Mouse (Mus musculus) midbrain, embryonic 14.5 days (tissue): ENCODE measurements at regions not wholly inside any gene's neighbourhood (a gene's known extent, or its start where the extent isn't known, plus 50 kb on each side); places are given as distances from the start of the nearest gene placed in this dataset.

Experiments
- ATAC-seq: fragments of 200-750 bp; cut with Nextera tagmentation; 2 replicates; pipeline ENCODE4 v1.8.0; 2017; ENCODE audit warnings: moderate number of reproducible peaks, moderate library complexity; ENCODE audit not compliant: low FRiP score, low TSS enrichment
- DNase-seq: peaks from one replicate; pipeline ENCODE4 v3.0.0-alpha.2; 2015
- H3K27ac ChIP-seq: fragments of 300-500 bp; sonication (generic); replicated peaks from 2 replicates; pipeline ENCODE4 v1.5.1; 2014; ENCODE audit warnings: mild to moderate bottlenecking, low read depth, low read length, moderate library complexity
- H3K27me3 ChIP-seq: fragments of 300-500 bp; sonication (generic); 2 replicates; pipeline ENCODE4 v1.6.1; 2014; ENCODE audit warnings: low read length, control low read depth, mixed read lengths; ENCODE audit not compliant: control insufficient read depth, insufficient read depth
- H3K36me3 ChIP-seq: fragments of 300-500 bp; sonication (generic); 2 replicates; pipeline ENCODE4 v1.6.1; 2014; ENCODE audit warnings: low read length, control low read depth; ENCODE audit not compliant: control insufficient read depth, insufficient read depth
- H3K4me1 ChIP-seq: fragments of 300-500 bp; sonication (generic); 2 replicates; pipeline ENCODE4 v1.6.1; 2014; ENCODE audit warnings: mild to moderate bottlenecking, antibody characterized with exemption, low read length, control low read depth; ENCODE audit not compliant: control insufficient read depth, insufficient read depth
- H3K4me2 ChIP-seq: fragments of 300-500 bp; sonication (generic); 2 replicates; pipeline ENCODE4 v1.6.1; 2014; ENCODE audit warnings: mild to moderate bottlenecking, low read length, moderate library complexity
- H3K4me3 ChIP-seq: fragments of 300-500 bp; sonication (generic); replicated peaks from 2 replicates; pipeline ENCODE4 v1.5.1; 2014; ENCODE audit warnings: low read depth, low read length
- H3K9ac ChIP-seq: fragments of 300-500 bp; sonication (generic); replicated peaks from 2 replicates; pipeline ENCODE4 v1.6.1; 2014; ENCODE audit warnings: mild to moderate bottlenecking, low read length, moderate library complexity
- H3K9me3 ChIP-seq: fragments of 300-500 bp; sonication (generic); 2 replicates; pipeline ENCODE4 v1.6.1; 2016; ENCODE audit warnings: low read length, control low read depth, mixed read lengths; ENCODE audit not compliant: control insufficient read depth
- WGBS: fragments of 180-500 bp; shearing (Covaris S2); extraction: QIAGEN DNeasy Blood & Tissue Kit; methylation state at CpG from one replicate; pipeline ENCODE4 v1.1.7; 2014; 5-methylcytosine and 5-hydroxymethylcytosine counted together

DNA sequence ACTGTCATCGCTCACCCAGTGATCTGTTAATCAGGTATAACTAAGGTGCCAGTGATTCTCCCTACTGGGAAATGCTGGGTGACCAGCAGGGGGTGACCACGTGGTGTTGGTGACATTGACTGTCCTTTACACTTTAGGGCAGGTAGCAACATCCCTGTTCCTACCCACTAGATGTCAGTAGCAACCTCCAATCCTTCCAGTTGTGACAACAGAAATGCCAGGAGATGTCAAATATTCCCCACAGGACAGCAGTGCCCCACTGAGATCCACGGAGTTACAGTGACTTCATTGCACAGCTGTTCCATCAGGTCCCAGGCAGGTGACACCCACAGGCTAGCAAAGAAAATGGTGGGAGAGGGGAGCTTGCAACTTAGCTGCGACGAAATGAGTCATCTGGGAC lies 176.0 kb downstream of the 1810013L24Rik start:
- Histone ChIP-seq H3K4me3 (no peak overlapping the region), H3K9me3 (no peaks in the 10 kb centered on the region), H3K4me2 (no peak overlapping the region), H3K9ac (no peak overlapping the region), H3K27ac (no peak overlapping the region), H3K4me1 (no peaks in the 10 kb centered on the region), H3K27me3 (no peaks in the 10 kb centered on the region), H3K36me3 (no peaks in the 10 kb centered on the region)
- ATAC-seq (no peak), DNase-seq (peak; percentile 52)
- WGBS: 41% methylated on average over 5 of the region's 5 CpGs

- H3K36me3 ChIP-seq: no peaks in the 10 kb centered on the region
- H3K4me3 ChIP-seq: no peak overlapping the region
- no peak overlapping the region for H3K27ac ChIP-seq
- ATAC-seq (peak; percentile 76), DNase-seq (peak; percentile 95)
- H3K4me2 ChIP-seq: no peak overlapping the region
- 20% methylated on average over 19 of the region's 19 CpGs for WGBS
- H3K27me3 ChIP-seq: no peaks in the 10 kb centered on the region
- no peaks in the 10 kb centered on the region for H3K9me3 ChIP-seq
- H3K4me1 ChIP-seq: no peaks in the 10 kb centered on the region
- no peak overlapping the region for H3K9ac ChIP-seq
These were observed 179.6 kb downstream of the 1810013L24Rik start for GRCm38 (mm10) chr16:9009361-9010083.

GRCm38 (mm10) chr16:9011077-9011476 lies 181.2 kb downstream of the 1810013L24Rik start:
- Histone ChIP-seq H3K4me1 (no peaks in the 10 kb centered on the region), H3K4me3 (no peak overlapping the region), H3K9me3 (no peaks in the 10 kb centered on the region), H3K4me2 (no peak overlapping the region), H3K27ac (no peak overlapping the region), H3K27me3 (no peaks in the 10 kb centered on the region), H3K36me3 (no peaks in the 10 kb centered on the region), H3K9ac (no peak overlapping the region)
- ATAC-seq: no peak
- no peak for DNase-seq
- 80% methylated on average over 1 of the region's 1 CpGs for WGBS

- H3K36me3 ChIP-seq: no peaks in the 10 kb centered on the region
- no peaks in the 10 kb centered on the region for H3K9me3 ChIP-seq
- no peak for ATAC-seq
- no peaks in the 10 kb centered on the region for H3K27me3 ChIP-seq
- H3K27ac ChIP-seq: no peak overlapping the region
- no peak overlapping the region for H3K4me2 ChIP-seq
- H3K4me3 ChIP-seq: no peak overlapping the region
- no peaks in the 10 kb centered on the region for H3K4me1 ChIP-seq
- H3K9ac ChIP-seq: no peak overlapping the region
- no peak for DNase-seq
- WGBS: 62% methylated on average over 4 of the region's 4 CpGs
These were observed 181.8 kb downstream of the 1810013L24Rik start for GRCm38 (mm10) chr16:9011691-9012090.

DNA sequence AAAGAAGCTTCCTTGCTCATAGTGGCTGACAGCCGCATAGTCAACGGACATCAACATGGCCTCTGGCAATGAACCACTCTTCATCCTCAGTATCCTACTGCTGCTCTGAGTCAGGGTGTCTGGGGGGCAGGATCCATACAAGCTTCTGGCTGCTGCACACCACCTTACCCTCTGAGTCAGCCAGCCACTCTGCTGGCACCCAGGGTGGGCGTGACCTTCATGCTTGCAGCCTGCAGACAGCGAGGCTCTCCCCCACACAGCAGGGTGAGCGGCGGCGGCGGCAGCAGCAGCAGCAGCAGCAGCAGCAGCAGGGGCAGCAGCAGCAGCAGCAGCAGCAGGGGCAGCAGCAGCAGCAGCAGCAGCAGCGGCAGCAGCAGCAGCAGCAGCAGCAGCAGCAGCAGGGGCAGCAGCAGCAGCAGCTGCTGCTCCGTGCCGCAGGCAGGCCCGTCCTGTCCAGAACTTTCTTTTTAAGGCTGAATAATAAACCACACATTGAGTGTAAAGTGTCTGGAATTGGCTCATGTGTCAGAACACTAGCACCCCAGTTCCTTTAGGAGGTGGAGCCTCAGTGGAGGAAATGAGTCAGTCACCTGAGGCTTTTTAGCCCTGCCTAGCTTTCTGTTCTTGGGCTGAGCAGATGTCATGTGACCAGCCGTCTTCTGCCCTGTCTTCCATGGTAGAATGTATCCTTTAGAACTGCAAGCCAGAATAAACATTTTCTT lies 186.3 kb downstream of the 1810013L24Rik start:
- Histone ChIP-seq H3K4me3 (no peak overlapping the region), H3K36me3 (no peaks in the 10 kb centered on the region), H3K4me2 (no peak overlapping the region), H3K4me1 (no peaks in the 10 kb centered on the region), H3K27ac (no peak overlapping the region), H3K27me3 (no peaks in the 10 kb centered on the region), H3K9me3 (no peaks in the 10 kb centered on the region), H3K9ac (no peak overlapping the region)
- WGBS: 76% methylated on average over 13 of the region's 13 CpGs
- ATAC-seq (no peak), DNase-seq (no peak)

- WGBS: 94% methylated on average over 7 of the region's 7 CpGs
- H3K36me3 ChIP-seq: no peaks in the 10 kb centered on the region
- H3K4me2 ChIP-seq: no peak overlapping the region
- ATAC-seq (no peak), DNase-seq (no peak)
- H3K4me3 ChIP-seq: no peak overlapping the region
- H3K9ac ChIP-seq: no peak overlapping the region
- no peak overlapping the region for H3K27ac ChIP-seq
- H3K9me3 ChIP-seq: no peaks in the 10 kb centered on the region
- no peaks in the 10 kb centered on the region for H3K4me1 ChIP-seq
- no peaks in the 10 kb centered on the region for H3K27me3 ChIP-seq
These were observed 186.8 kb downstream of the 1810013L24Rik start for GRCm38 (mm10) chr16:9016762-9017086.

GRCm38 (mm10) chr16:9030717-9031116 lies 200.8 kb downstream of the 1810013L24Rik start:
- no peak overlapping the region for H3K4me3 ChIP-seq
- no peak overlapping the region for H3K4me2 ChIP-seq
- H3K4me1 ChIP-seq: no peaks in the 10 kb centered on the region
- no peaks in the 10 kb centered on the region for H3K36me3 ChIP-seq
- no peak for DNase-seq
- H3K27me3 ChIP-seq: no peaks in the 10 kb centered on the region
- no peak overlapping the region for H3K27ac ChIP-seq
- 82% methylated on average over 4 of the region's 4 CpGs for WGBS
- no peaks in the 10 kb centered on the region for H3K9me3 ChIP-seq
- H3K9ac ChIP-seq: no peak overlapping the region
- no peak for ATAC-seq

DNA sequence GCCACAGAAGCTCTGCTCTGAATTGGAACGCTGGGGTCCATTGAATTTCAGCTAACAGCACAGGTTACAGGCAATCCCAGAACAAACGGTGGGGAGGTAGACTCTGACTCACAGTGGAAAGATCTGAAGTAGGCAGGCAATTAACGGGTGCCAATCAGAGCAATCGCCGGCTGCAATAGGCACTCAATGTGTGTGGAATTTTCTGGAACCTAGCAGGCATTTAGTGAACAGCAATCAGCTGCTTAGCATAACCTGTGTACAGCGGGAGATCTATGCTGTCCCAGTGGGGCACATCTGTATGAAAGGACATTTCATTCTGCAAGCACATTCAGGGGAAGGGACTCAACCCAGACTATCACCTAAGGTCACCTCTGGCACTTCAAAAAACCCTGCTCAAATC lies 213.4 kb downstream of the 1810013L24Rik start:
- WGBS: 85% methylated on average over 6 of the region's 6 CpGs
- no peak for DNase-seq
- no peaks in the 10 kb centered on the region for H3K4me1 ChIP-seq
- no peaks in the 10 kb centered on the region for H3K9me3 ChIP-seq
- H3K27ac ChIP-seq: no peak overlapping the region
- H3K9ac ChIP-seq: no peak overlapping the region
- ATAC-seq: no peak
- no peaks in the 10 kb centered on the region for H3K27me3 ChIP-seq
- no peaks in the 10 kb centered on the region for H3K36me3 ChIP-seq
- no peak overlapping the region for H3K4me3 ChIP-seq
- H3K4me2 ChIP-seq: no peak overlapping the region

DNA sequence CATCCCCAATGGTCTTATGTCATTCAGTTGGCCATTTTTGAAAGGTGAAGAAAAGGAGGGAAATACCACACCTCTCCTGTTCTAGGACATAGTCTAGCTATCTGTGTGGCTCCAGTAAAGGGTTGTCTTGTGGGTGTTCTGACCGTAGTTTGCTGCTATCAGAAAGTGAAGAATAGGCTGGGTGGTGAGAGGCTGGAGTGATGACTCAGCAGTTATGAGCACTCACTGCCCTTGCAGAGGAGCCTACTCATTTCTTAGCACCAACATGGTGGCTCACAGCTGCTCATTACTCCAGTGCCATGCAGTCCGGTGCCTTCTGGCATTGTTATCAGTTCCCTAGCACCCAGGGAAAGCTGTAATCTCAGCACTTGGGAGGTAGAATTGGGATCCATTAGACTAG lies 217.0 kb downstream of the 1810013L24Rik start:
- Histone ChIP-seq H3K27ac (no peak overlapping the region), H3K4me1 (no peaks in the 10 kb centered on the region), H3K9ac (no peak overlapping the region), H3K4me3 (no peak overlapping the region), H3K36me3 (no peaks in the 10 kb centered on the region), H3K27me3 (no peaks in the 10 kb centered on the region), H3K9me3 (no peaks in the 10 kb centered on the region), H3K4me2 (no peak overlapping the region)
- 87% methylated on average over 2 of the region's 2 CpGs for WGBS
- ATAC-seq (no peak), DNase-seq (no peak)
